Mouse (Mus musculus): ENCODE data around the gene Ttc41.

GRCm38 (mm10) chr10:86819649-86820165 lies 114.1 kb downstream of the Ttc41 start:
- TF ChIP-seq CTCF (IDR thresholded peaks at IDR 0.05; ENCODE audit: low read depth, low read length) (no peak), POLR2A (IDR thresholded peaks at IDR 0.05; ENCODE audit: borderline replicate concordance, low read depth, low read length) (no peak)

Measured in bone marrow macrophage, adult 2 months (primary cell).